Comparison of ENCODE assay signal across 11 mouse cellular contexts in the genomic region with DNA sequence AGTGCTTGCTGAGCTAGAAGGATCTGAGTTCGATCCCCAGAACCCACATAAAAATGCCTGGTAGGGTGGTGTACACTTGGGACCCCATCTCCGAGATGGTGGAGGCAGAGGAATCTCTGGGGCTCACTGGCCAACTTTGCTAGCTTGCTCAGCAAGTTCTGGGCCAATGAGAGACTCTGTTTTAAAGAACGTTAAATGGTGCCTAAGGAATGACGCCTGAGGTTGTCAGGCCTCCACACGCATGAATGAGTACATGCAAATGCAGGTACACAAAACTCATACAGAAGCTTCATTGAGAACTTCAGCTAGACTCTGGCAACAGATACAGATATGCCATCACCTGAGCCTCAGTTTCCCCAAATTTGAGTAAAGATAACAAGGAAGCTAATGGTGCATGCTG. TPM values are rescaled to one million over a fixed set of nuclear protein-coding genes. Genes with fewer than 3 reads are reported as not detected.
DNase-seq lines count a peak whose midpoint lies in the region; ATAC-seq lines count a peak whose summit lies in the region.
"Had no signal": no experiment of that assay in that cellular context is flagged by ENCODE, and none has a peak within 500 bp of the region (broad histone marks: within the 10 kb centered on the region; RNA-seq: fewer than 3 reads in every experiment).

No protein-coding gene starts in this region.

- H3K27me3 ChIP-seq in heart, embryonic 12.5 days (replicated peaks), result no peaks in the 10 kb centered on the region
- peaks cover 11% of the 10 kb centered on the region; the same call in 1 of the 2 replicates for H3K27me3 ChIP-seq in limb, embryonic 12.5 days
- peaks cover 10% of the 10 kb centered on the region; the same call in 1 of the 2 replicates for H3K27me3 ChIP-seq in limb, embryonic 10.5 days (ENCODE audit: low read depth, poor library complexity, severe bottlenecking)
- peaks cover 8% of the 10 kb centered on the region for H3K27me3 ChIP-seq in embryonic facial prominence, embryonic 13.5 days
- no peaks in the 10 kb centered on the region; the same call in none of the 2 replicates for H3K27me3 ChIP-seq in limb, embryonic 13.5 days
- H3K27me3 ChIP-seq: Patski had no signal

- H3K36me3 ChIP-seq in heart, embryonic 12.5 days, result no peaks in the 10 kb centered on the region
- H3K36me3 ChIP-seq in limb, embryonic 12.5 days, result no peaks in the 10 kb centered on the region
- H3K36me3 ChIP-seq in limb, embryonic 10.5 days, result no peaks in the 10 kb centered on the region
- H3K36me3 ChIP-seq in embryonic facial prominence, embryonic 13.5 days, result no peaks in the 10 kb centered on the region
- no peaks in the 10 kb centered on the region for H3K36me3 ChIP-seq in limb, embryonic 13.5 days
- H3K36me3 ChIP-seq: midbrain, embryonic 13.5 days had no signal

- ATAC-seq in heart, embryonic 12.5 days (ENCODE audit: insufficient number of reproducible peaks, low FRiP score), result no peak
- ATAC-seq in limb, embryonic 12.5 days (ENCODE audit: insufficient number of reproducible peaks, insufficient read depth, low FRiP score, low TSS enrichment, low read depth), result no peak
- no peak for ATAC-seq in embryonic facial prominence, embryonic 13.5 days (ENCODE audit: insufficient number of reproducible peaks, insufficient read depth, low FRiP score, low TSS enrichment, low read depth)
- no peak for ATAC-seq in limb, embryonic 13.5 days (ENCODE audit: low FRiP score, low read depth)
- ATAC-seq: Patski had no signal

- H3K9me3 ChIP-seq in heart, embryonic 12.5 days (replicated peaks), result no peaks in the 10 kb centered on the region
- no peaks in the 10 kb centered on the region for H3K9me3 ChIP-seq in limb, embryonic 12.5 days
- H3K9me3 ChIP-seq in limb, embryonic 10.5 days (replicated peaks), result no peaks in the 10 kb centered on the region
- H3K9me3 ChIP-seq in embryonic facial prominence, embryonic 13.5 days, result no peaks in the 10 kb centered on the region
- no peaks in the 10 kb centered on the region for H3K9me3 ChIP-seq in limb, embryonic 13.5 days
- H3K9me3 ChIP-seq: midbrain, embryonic 13.5 days had no signal

- no peak overlapping the region for H3K9ac ChIP-seq in heart, embryonic 12.5 days
- H3K9ac ChIP-seq in limb, embryonic 12.5 days (replicated peaks), result no peak overlapping the region
- no peak overlapping the region for H3K9ac ChIP-seq in embryonic facial prominence, embryonic 13.5 days
- no peak overlapping the region for H3K9ac ChIP-seq in limb, embryonic 13.5 days
- H3K9ac ChIP-seq: liver, postnatal 0 days; midbrain, embryonic 13.5 days had no signal

- H3K27ac ChIP-seq in heart, embryonic 12.5 days (ENCODE audit: poor library complexity, severe bottlenecking), result peak overlapping the region; percentile 97
- H3K27ac ChIP-seq in limb, embryonic 12.5 days, result 0 out of 2 replicates have a peak overlapping the region, but pooled peaks have one; percentile 29
- no peak overlapping the region for H3K27ac ChIP-seq in limb, embryonic 10.5 days
- no peak overlapping the region for H3K27ac ChIP-seq in embryonic facial prominence, embryonic 13.5 days
- 0 out of 2 replicates have a peak overlapping the region, but pooled peaks have one; percentile 28 for H3K27ac ChIP-seq in limb, embryonic 13.5 days
- H3K27ac ChIP-seq: midbrain, embryonic 13.5 days had no signal

- H3K4me3 ChIP-seq in heart, embryonic 12.5 days, result no peak overlapping the region
- H3K4me3 ChIP-seq in limb, embryonic 12.5 days (replicated peaks), result no peak overlapping the region
- H3K4me3 ChIP-seq in limb, embryonic 10.5 days, result no peak overlapping the region
- no peak overlapping the region for H3K4me3 ChIP-seq in embryonic facial prominence, embryonic 13.5 days
- H3K4me3 ChIP-seq in limb, embryonic 13.5 days, result no peak overlapping the region
- H3K4me3 ChIP-seq: midbrain, embryonic 13.5 days had no signal

- DNase-seq in heart, adult 8-10 months (ENCODE audit: low spot score), result no peak
- no peak for DNase-seq in limb, embryonic 10.5 days (ENCODE audit: low spot score)
- no peak for DNase-seq in retina, embryonic 14.5 days (ENCODE audit: low spot score)
- DNase-seq: thymus, postnatal 4 days had no signal

- peaks cover 50% of the 10 kb centered on the region for H3K4me1 ChIP-seq in heart, embryonic 12.5 days (replicated peaks)
- peaks cover 23% of the 10 kb centered on the region for H3K4me1 ChIP-seq in limb, embryonic 12.5 days (replicated peaks)
- peaks cover 20% of the 10 kb centered on the region for H3K4me1 ChIP-seq in limb, embryonic 10.5 days
- H3K4me1 ChIP-seq in embryonic facial prominence, embryonic 13.5 days, result peaks cover 27% of the 10 kb centered on the region
- peaks cover 28% of the 10 kb centered on the region for H3K4me1 ChIP-seq in limb, embryonic 13.5 days

- 82% methylated on average over 5 of the region's 5 CpGs for WGBS in heart, embryonic 12.5 days
- WGBS in limb, embryonic 12.5 days, result 87% methylated on average over 5 of the region's 5 CpGs
- WGBS in limb, embryonic 10.5 days, result 93% methylated on average over 5 of the region's 5 CpGs
- WGBS in embryonic facial prominence, embryonic 13.5 days, result 69% methylated on average over 5 of the region's 5 CpGs
- WGBS in limb, embryonic 13.5 days, result 78% methylated on average over 5 of the region's 5 CpGs

- peak overlapping the region; percentile 51 for H3K4me2 ChIP-seq in heart, embryonic 12.5 days
- H3K4me2 ChIP-seq in limb, embryonic 12.5 days, result no peak overlapping the region
- peak overlapping the region; percentile 26; the same call in 1 of the 2 replicates for H3K4me2 ChIP-seq in embryonic facial prominence, embryonic 13.5 days
- H3K4me2 ChIP-seq in limb, embryonic 13.5 days (replicated peaks), result no peak overlapping the region
- H3K4me2 ChIP-seq: midbrain, embryonic 13.5 days had no signal

RNA-seq across cellular contexts. Expression of a gene that starts 49.7 kb away (rescaled TPM):
- polyA plus RNA-seq in heart, embryonic 12.5 days (2016; fragmentation: Nextera tagmentation; extraction: Ambion mirVana), result 34.4 and 37.4 TPM in 2 replicates
- 10 to 100 TPM; 18.3 to 23.9 (median 20.6) TPM for total RNA-seq in heart, adult 8-10 months (2022)
- polyA plus RNA-seq in limb, embryonic 12.5 days (2016; fragmentation: Nextera tagmentation; extraction: Ambion mirVana), result 36.1 and 39.7 TPM in 2 replicates
- 26.8 and 28.8 TPM in 2 replicates for polyA plus RNA-seq in limb, embryonic 10.5 days (2016; fragmentation: Nextera tagmentation; extraction: Ambion mirVana)
- polyA plus RNA-seq in embryonic facial prominence, embryonic 13.5 days (2015; fragmentation: Nextera tagmentation; extraction: Ambion mirVana), result 58.6 and 58.8 TPM in 2 replicates
- polyA plus RNA-seq in limb, embryonic 13.5 days (2015; fragmentation: Nextera tagmentation; extraction: Ambion mirVana), result 47.4 and 52.1 TPM in 2 replicates

Comparison
In these comparisons a context has a peak if more than half of its experiments do, and no peak if none do; other contexts are left out.
1. H3K27ac ChIP-seq: peak in heart, embryonic 12.5 days (single experiment), limb, embryonic 12.5 days (single experiment) and limb, embryonic 13.5 days (single experiment); none in limb, embryonic 10.5 days (single experiment) and embryonic facial prominence, embryonic 13.5 days (single experiment).
2. H3K4me2 ChIP-seq: peak in heart, embryonic 12.5 days (single experiment) and embryonic facial prominence, embryonic 13.5 days (single experiment); none in limb, embryonic 12.5 days (single experiment) and limb, embryonic 13.5 days (single experiment).